Mouse (Mus musculus): Measurements from ENCODE around the gene Pik3cg. TPM values are rescaled to one million over a fixed set of nuclear protein-coding genes. Genes with fewer than 3 reads are reported as not detected.

Gene Pik3cg
- polyA plus RNA-seq, 1 experiment from 2014 or later: 0.61 TPM

DNA sequence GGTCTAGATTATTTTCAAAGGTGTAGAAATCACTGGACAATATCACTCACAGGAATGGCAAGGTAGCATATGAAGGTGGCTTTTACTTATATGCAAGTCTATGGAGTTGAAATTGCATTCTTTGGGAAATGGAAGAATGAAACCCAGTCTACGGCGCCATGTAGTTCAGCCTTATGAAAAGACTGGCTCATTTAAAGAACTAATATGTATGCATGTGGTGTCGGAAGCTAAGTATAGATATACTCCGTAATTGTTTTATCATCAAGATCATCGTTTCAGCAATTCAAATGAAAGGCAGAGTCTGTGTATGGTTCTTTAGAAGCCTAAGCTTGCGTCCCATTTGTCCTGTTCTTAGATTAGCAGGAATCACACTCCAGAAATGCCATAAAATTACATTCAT is 34.0 kb downstream of the Pik3cg start:
- no peak overlapping the region for H3K4me2 ChIP-seq
- ATAC-seq: no peak
- no peaks in the 10 kb centered on the region for H3K4me1 ChIP-seq
- H3K9me3 ChIP-seq (replicated peaks): no peaks in the 10 kb centered on the region
- H3K27ac ChIP-seq: no peak overlapping the region
- no peak overlapping the region for H3K4me3 ChIP-seq
- H3K36me3 ChIP-seq (ENCODE audit: poor library complexity, severe bottlenecking): no peaks in the 10 kb centered on the region
- WGBS: 91% methylated on average over 6 of the region's 6 CpGs
- no peak overlapping the region for H3K9ac ChIP-seq
- H3K27me3 ChIP-seq: no peaks in the 10 kb centered on the region

- Histone ChIP-seq H3K9ac (no peak overlapping the region), H3K4me1 (0 out of 2 replicates have a peak, but pooled peaks cover 8% of the 10 kb centered on the region), H3K4me3 (no peak overlapping the region), H3K9me3 (replicated peaks) (no peaks in the 10 kb centered on the region), H3K4me2 (no peak overlapping the region), H3K27ac (no peak overlapping the region), H3K27me3 (no peaks in the 10 kb centered on the region), H3K36me3 (ENCODE audit: poor library complexity, severe bottlenecking) (no peaks in the 10 kb centered on the region)
- WGBS: 89% methylated on average over 7 of the region's 7 CpGs
- ATAC-seq: no peak
Observed at GRCm38 (mm10) chr12:32172826-32173225, 35.6 kb downstream of the Pik3cg start.

DNA sequence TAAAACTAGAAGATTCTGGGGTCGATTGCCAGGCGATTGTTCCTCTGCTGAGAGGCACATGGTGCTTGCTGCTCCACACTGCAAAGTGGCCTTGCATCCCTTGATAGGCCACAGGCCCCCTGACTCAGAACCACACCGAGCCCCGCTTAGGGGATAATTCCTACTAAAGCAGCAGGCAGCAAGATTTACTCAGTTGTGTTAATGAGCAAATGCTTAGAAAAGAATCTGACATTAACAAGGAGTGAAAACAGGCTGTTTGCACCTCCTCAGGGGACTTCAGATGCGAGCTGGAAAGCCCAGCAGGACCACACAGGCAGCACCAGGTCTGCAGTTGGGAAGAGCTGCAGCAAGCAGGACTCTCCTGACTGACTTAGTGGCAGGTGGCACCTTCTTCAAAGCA is 39.3 kb downstream of the Pik3cg start:
- ATAC-seq: peak; percentile 81
- 5% methylated on average over 5 of the region's 5 CpGs for WGBS
- Histone ChIP-seq H3K4me3 (no peak overlapping the region), H3K9me3 (replicated peaks) (no peaks in the 10 kb centered on the region), H3K36me3 (ENCODE audit: poor library complexity, severe bottlenecking) (no peaks in the 10 kb centered on the region), H3K27ac (peak overlapping the region; percentile 45), H3K9ac (no peak overlapping the region), H3K4me1 (0 out of 2 replicates have a peak, but pooled peaks cover 8% of the 10 kb centered on the region), H3K27me3 (no peaks in the 10 kb centered on the region), H3K4me2 (no peak overlapping the region)

DNA sequence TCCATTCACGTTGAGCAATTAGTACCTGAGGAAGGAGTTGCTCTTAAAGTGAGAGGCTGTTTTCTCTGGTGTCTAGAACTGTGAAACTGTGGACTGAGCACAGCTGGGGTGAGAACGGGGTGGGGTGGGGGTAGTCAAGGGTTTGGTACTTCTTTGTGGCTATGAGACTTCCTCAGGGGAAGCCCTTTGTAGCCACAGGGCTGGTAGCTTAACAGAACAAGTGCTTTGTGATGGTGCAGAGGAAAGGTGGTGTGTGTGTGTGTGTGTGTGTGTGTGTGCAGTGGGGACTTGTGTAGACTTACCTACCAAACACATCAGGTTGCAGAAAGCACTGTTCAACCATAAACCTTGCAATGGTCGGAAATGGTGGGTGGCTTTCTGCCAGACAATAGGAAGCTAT is 39.7 kb downstream of the Pik3cg start:
- Histone ChIP-seq H3K4me2 (no peak overlapping the region), H3K9me3 (replicated peaks) (no peaks in the 10 kb centered on the region), H3K4me1 (0 out of 2 replicates have a peak, but pooled peaks cover 8% of the 10 kb centered on the region), H3K36me3 (ENCODE audit: poor library complexity, severe bottlenecking) (no peaks in the 10 kb centered on the region), H3K9ac (no peak overlapping the region), H3K4me3 (no peak overlapping the region), H3K27me3 (no peaks in the 10 kb centered on the region), H3K27ac (peak overlapping the region; percentile 45)
- ATAC-seq: peak; percentile 45; the same call in 1 of the 2 replicates
- WGBS: 19% methylated on average over 3 of the region's 3 CpGs

DNA sequence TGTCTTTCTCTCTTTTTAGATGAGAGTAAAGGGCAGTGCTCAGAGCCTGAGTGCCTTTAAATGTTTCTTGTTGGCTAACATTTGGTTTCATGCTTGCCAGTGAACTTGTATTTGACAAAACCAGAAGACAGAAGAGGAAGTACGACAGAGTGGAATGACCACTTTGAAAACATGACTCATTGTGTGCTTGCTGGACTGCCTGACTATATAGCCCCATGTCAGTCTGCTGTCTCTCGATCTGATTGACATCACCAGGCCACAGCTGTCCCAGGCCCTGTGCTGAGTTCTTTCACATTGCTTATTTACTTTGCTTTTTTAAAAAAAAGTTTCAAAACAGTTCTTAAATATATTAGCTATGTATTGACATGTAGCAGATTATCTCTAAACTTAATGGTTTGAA is 44.8 kb downstream of the Pik3cg start:
- H3K4me3 ChIP-seq: no peak overlapping the region
- no peak overlapping the region for H3K9ac ChIP-seq
- 78% methylated on average over 2 of the region's 2 CpGs for WGBS
- 0 out of 2 replicates have a peak, but pooled peaks cover 2% of the 10 kb centered on the region for H3K4me1 ChIP-seq
- H3K27ac ChIP-seq: no peak overlapping the region
- no peaks in the 10 kb centered on the region for H3K27me3 ChIP-seq
- no peaks in the 10 kb centered on the region for H3K9me3 ChIP-seq (replicated peaks)
- no peak overlapping the region for H3K4me2 ChIP-seq
- no peak for ATAC-seq
- no peaks in the 10 kb centered on the region for H3K36me3 ChIP-seq (ENCODE audit: poor library complexity, severe bottlenecking)

GRCm38 (mm10) chr12:32158757-32159156 is 49.7 kb downstream of the Pik3cg start:
- ATAC-seq: no peak
- H3K27me3 ChIP-seq: no peaks in the 10 kb centered on the region
- 0 out of 2 replicates have a peak overlapping the region, but pooled peaks have one; percentile 19 for H3K27ac ChIP-seq
- 0 out of 2 replicates have a peak overlapping the region, but pooled peaks have one; percentile 16 for H3K9ac ChIP-seq
- H3K4me3 ChIP-seq: no peak overlapping the region
- WGBS: 21% methylated on average over 5 of the region's 5 CpGs
- no peaks in the 10 kb centered on the region for H3K9me3 ChIP-seq (replicated peaks)
- H3K36me3 ChIP-seq (ENCODE audit: poor library complexity, severe bottlenecking): no peaks in the 10 kb centered on the region
- H3K4me1 ChIP-seq: no peaks in the 10 kb centered on the region
- H3K4me2 ChIP-seq: no peak overlapping the region

GRCm38 (mm10) chr12:32146606-32147005 is 61.9 kb downstream of the Pik3cg start:
- no peak for ATAC-seq
- Histone ChIP-seq H3K36me3 (ENCODE audit: poor library complexity, severe bottlenecking) (no peaks in the 10 kb centered on the region), H3K4me1 (no peaks in the 10 kb centered on the region), H3K27me3 (no peaks in the 10 kb centered on the region; the same call in 1 of the 2 replicates), H3K9me3 (replicated peaks) (no peaks in the 10 kb centered on the region), H3K4me3 (no peak overlapping the region), H3K9ac (no peak overlapping the region), H3K27ac (no peak overlapping the region), H3K4me2 (no peak overlapping the region)
- 91% methylated on average over 7 of the region's 7 CpGs for WGBS

GRCm38 (mm10) chr12:32145651-32146050 is 62.8 kb downstream of the Pik3cg start:
- H3K9ac ChIP-seq: no peak overlapping the region
- 80% methylated on average over 4 of the region's 4 CpGs for WGBS
- no peaks in the 10 kb centered on the region for H3K4me1 ChIP-seq
- ATAC-seq: no peak
- no peak overlapping the region for H3K27ac ChIP-seq
- no peaks in the 10 kb centered on the region; the same call in 1 of the 2 replicates for H3K27me3 ChIP-seq
- H3K4me3 ChIP-seq: no peak overlapping the region
- H3K9me3 ChIP-seq (replicated peaks): no peaks in the 10 kb centered on the region
- H3K4me2 ChIP-seq: no peak overlapping the region
- H3K36me3 ChIP-seq (ENCODE audit: poor library complexity, severe bottlenecking): no peaks in the 10 kb centered on the region

DNA sequence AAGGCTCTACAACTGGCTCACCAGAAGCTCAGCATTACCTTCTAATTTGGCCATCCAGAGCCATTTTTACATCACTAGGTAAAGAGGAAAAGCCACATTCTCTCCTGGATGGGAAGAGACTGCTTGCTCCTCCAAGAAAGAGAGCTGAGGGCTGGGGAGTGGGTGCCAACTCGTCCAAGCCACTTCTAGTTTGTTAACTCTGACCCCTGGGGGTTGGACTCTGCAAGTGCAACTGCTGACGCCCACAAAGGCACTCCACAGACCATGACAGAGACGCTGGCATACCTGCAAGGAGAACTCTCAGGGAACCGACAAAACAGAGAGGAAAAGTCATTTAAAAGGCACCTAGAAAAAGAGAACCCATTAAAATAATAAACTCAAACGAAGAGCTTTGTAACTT is 63.9 kb downstream of the Pik3cg start:
- H3K9ac ChIP-seq: no peak overlapping the region
- no peak overlapping the region for H3K4me2 ChIP-seq
- no peaks in the 10 kb centered on the region; the same call in 1 of the 2 replicates for H3K27me3 ChIP-seq
- H3K4me1 ChIP-seq: no peaks in the 10 kb centered on the region
- WGBS: 4% methylated on average over 5 of the region's 5 CpGs
- H3K36me3 ChIP-seq (ENCODE audit: poor library complexity, severe bottlenecking): no peaks in the 10 kb centered on the region
- peak; percentile 93 for ATAC-seq
- H3K27ac ChIP-seq: no peak overlapping the region
- H3K4me3 ChIP-seq: no peak overlapping the region
- no peaks in the 10 kb centered on the region for H3K9me3 ChIP-seq (replicated peaks)

DNA sequence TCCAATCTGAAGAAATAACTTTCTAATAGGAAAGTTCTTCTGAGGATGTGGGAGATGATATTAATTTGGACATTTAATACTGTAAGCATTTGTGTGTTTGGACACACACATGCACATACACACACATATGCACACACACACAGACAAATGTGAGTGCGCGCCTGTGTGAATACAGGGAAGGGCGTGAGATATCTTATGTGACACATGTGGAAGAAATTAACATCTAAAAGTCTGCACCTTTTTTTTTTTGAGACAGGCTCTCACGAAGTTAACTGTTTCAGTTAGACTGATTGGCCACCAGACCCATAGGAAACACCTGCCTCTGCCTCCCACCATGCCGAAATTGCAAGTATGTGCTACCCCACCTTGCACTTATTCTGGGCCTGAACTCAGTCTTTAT is 64.7 kb downstream of the Pik3cg start:
- Histone ChIP-seq H3K4me3 (no peak overlapping the region), H3K4me1 (no peaks in the 10 kb centered on the region), H3K36me3 (ENCODE audit: poor library complexity, severe bottlenecking) (no peaks in the 10 kb centered on the region), H3K27ac (no peak overlapping the region), H3K4me2 (no peak overlapping the region), H3K27me3 (no peaks in the 10 kb centered on the region; the same call in 1 of the 2 replicates), H3K9me3 (replicated peaks) (no peaks in the 10 kb centered on the region), H3K9ac (no peak overlapping the region)
- no peak for ATAC-seq
- 88% methylated on average over 5 of the region's 5 CpGs for whole genome bisulfite sequencing

DNA sequence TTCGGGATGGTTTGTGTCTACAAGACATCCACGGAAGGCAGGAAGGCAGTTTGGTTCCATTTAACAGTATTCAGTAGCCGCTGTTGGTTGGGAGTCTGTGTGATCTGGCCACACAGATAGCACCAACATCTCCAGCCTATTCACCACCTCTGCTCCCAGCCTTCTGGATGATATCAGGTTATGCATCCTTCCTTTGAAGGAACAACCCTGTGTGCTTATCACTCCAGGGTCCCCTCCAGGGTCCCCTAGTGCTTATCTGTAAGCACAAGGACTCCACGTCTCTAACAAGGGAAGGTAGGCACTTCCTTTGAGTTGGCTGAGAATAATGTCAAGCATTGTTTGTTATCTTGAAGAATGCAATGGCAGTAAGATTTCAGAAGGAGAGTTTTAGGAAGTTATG is 65.3 kb downstream of the Pik3cg start:
- no peak for ATAC-seq
- no peak overlapping the region for H3K27ac ChIP-seq
- H3K4me2 ChIP-seq: no peak overlapping the region
- H3K4me1 ChIP-seq: no peaks in the 10 kb centered on the region
- no peaks in the 10 kb centered on the region; the same call in 1 of the 2 replicates for H3K27me3 ChIP-seq
- H3K4me3 ChIP-seq: no peak overlapping the region
- no peaks in the 10 kb centered on the region for H3K36me3 ChIP-seq (ENCODE audit: poor library complexity, severe bottlenecking)
- no peaks in the 10 kb centered on the region for H3K9me3 ChIP-seq (replicated peaks)
- H3K9ac ChIP-seq: no peak overlapping the region
- WGBS: 71% methylated on average over 4 of the region's 4 CpGs

- no peak overlapping the region for H3K4me2 ChIP-seq
- no peak for ATAC-seq
- no peaks in the 10 kb centered on the region; the same call in 1 of the 2 replicates for H3K27me3 ChIP-seq
- no peaks in the 10 kb centered on the region for H3K4me1 ChIP-seq
- no peak overlapping the region for H3K4me3 ChIP-seq
- no peak overlapping the region for H3K27ac ChIP-seq
- no peaks in the 10 kb centered on the region for H3K9me3 ChIP-seq (replicated peaks)
- no peaks in the 10 kb centered on the region for H3K36me3 ChIP-seq (ENCODE audit: poor library complexity, severe bottlenecking)
- H3K9ac ChIP-seq: no peak overlapping the region
Observed at GRCm38 (mm10) chr12:32141766-32142165, 66.7 kb downstream of the Pik3cg start.

- Histone ChIP-seq H3K27me3 (no peaks in the 10 kb centered on the region; the same call in 1 of the 2 replicates), H3K27ac (no peak overlapping the region), H3K9ac (no peak overlapping the region), H3K4me3 (no peak overlapping the region), H3K36me3 (ENCODE audit: poor library complexity, severe bottlenecking) (no peaks in the 10 kb centered on the region), H3K9me3 (replicated peaks) (no peaks in the 10 kb centered on the region), H3K4me2 (no peak overlapping the region), H3K4me1 (no peaks in the 10 kb centered on the region)
- no peak for ATAC-seq
- 88% methylated on average over 5 of the region's 5 CpGs for WGBS
Observed at GRCm38 (mm10) chr12:32138831-32139230, 69.6 kb downstream of the Pik3cg start.

All from forebrain, embryonic 13.5 days (tissue).